Comparison of ENCODE assay signal across 19 mouse cellular contexts in genomic region chr5:25310226-25310625, GRCm38 (mm10).
A peak's percentile ranks its signal among the peaks of the same experiment; 100 is the strongest.
DNase-seq lines count a peak whose midpoint lies in the region; ATAC-seq and TF ChIP-seq lines count a peak whose summit lies in the region.
"Had no signal": no experiment of that assay in that cellular context is flagged by ENCODE, and none has a peak within 500 bp of the region (broad histone marks: within the 10 kb centered on the region; RNA-seq: fewer than 3 reads in every experiment).

No protein-coding gene starts in this region.

- no peak overlapping the region for H3K4me2 ChIP-seq in liver, embryonic 11.5 days
- H3K4me2 ChIP-seq in liver, embryonic 14.5 days (ENCODE audit: low read depth): no peak overlapping the region
- H3K4me2 ChIP-seq: forebrain, embryonic 13.5 days; heart, embryonic 13.5 days; hindbrain, embryonic 13.5 days had no signal

- no peak for DNase-seq in liver, embryonic 11.5 days (ENCODE audit: low spot score)
- no peak for DNase-seq in liver
- DNase-seq in liver, embryonic 14.5 days (ENCODE audit: low read depth in 3 of 3, low spot score in 3 of 3): peak in 2 of 3 experiments; percentile 3 to 20
- DNase-seq in B cell, adult 2 months: no peak
- no peak for DNase-seq in thymus, postnatal 4 days
- no peak for DNase-seq in heart, postnatal 10 days
- DNase-seq: adrenal gland, adult 2 months; adrenal gland, postnatal 25 days; cerebellum, adult 18-20 months; cerebellum, adult 9-11 months; gastrocnemius, adult 2 months; gastrocnemius, postnatal 25 days; heart, adult 11 months had no signal

- no peaks in the 10 kb centered on the region for H3K27me3 ChIP-seq in liver, embryonic 11.5 days (replicated peaks; ENCODE audit: control insufficient read depth, insufficient read depth, low read length)
- H3K27me3 ChIP-seq in liver, embryonic 14.5 days (ENCODE audit: control insufficient read depth, insufficient read depth, low read length): no peaks in the 10 kb centered on the region
- H3K27me3 ChIP-seq: forebrain, embryonic 13.5 days; heart, embryonic 13.5 days; hindbrain, embryonic 13.5 days had no signal

- peak; percentile 56; the same call in 1 of the 2 replicates for TF ChIP-seq EP300 in liver, embryonic 14.5 days (IDR thresholded peaks at IDR 0.05; ENCODE audit: low read depth)

- peaks cover 27% of the 10 kb centered on the region for H3K36me3 ChIP-seq in liver, embryonic 11.5 days (ENCODE audit: control insufficient read depth, insufficient read depth, low read length)
- peaks cover 37% of the 10 kb centered on the region for H3K36me3 ChIP-seq in liver, embryonic 14.5 days (replicated peaks; ENCODE audit: control insufficient read depth, insufficient read depth, low read depth)

- intact Hi-C loops in heart, postnatal 10 days (cut with DNase I): no loop called here

- peak; percentile 51; the same call in 1 of the 2 replicates for ATAC-seq in liver, embryonic 11.5 days (replicated peaks; ENCODE audit: low FRiP score)
- peak; percentile 72 for ATAC-seq in liver, embryonic 14.5 days (ENCODE audit: insufficient read depth)
- ATAC-seq in megakaryocyte progenitor cell, adult 5-6 weeks (replicated peaks; ENCODE audit: poor library complexity): peak; percentile 76
- ATAC-seq: forebrain, embryonic 13.5 days; hindbrain, postnatal 0 days had no signal

- H3K4me1 ChIP-seq in liver, embryonic 11.5 days (replicated peaks; ENCODE audit: control insufficient read depth, insufficient read depth, low read length): no peaks in the 10 kb centered on the region
- peaks cover 0 to 5% of the 10 kb centered on the region in 2 experiments; a peak in 1 of 4 replicates for H3K4me1 ChIP-seq in liver, embryonic 14.5 days (replicated peaks; ENCODE audit: control insufficient read depth in 2 of 2, insufficient read depth in 2 of 2, low read length in 1 of 2)
- H3K4me1 ChIP-seq: embryonic facial prominence, embryonic 10.5 days; forebrain, embryonic 13.5 days; heart, embryonic 13.5 days; hindbrain, embryonic 13.5 days had no signal

- H3K4me3 ChIP-seq in liver, embryonic 11.5 days (ENCODE audit: low read depth, low read length): no peak overlapping the region
- no peak overlapping the region for H3K4me3 ChIP-seq in liver, embryonic 14.5 days (ENCODE audit: insufficient read depth in 1 of 2, low read depth in 2 of 2, low read length in 2 of 2)
- H3K4me3 ChIP-seq: embryonic facial prominence, embryonic 10.5 days; forebrain, embryonic 13.5 days; gastrocnemius, adult 2 months; heart, embryonic 13.5 days; hindbrain, embryonic 13.5 days had no signal

- TF ChIP-seq CTCF in liver, embryonic 14.5 days (IDR thresholded peaks at IDR 0.05; ENCODE audit: low read depth): no peak

- 91% methylated on average over 2 of the region's 2 CpGs for WGBS in liver, embryonic 11.5 days
- WGBS in liver, embryonic 14.5 days (ENCODE audit: insufficient replicate concordance): 50% methylated on average over 2 of the region's 2 CpGs

- H3K9me3 ChIP-seq in liver, embryonic 11.5 days (ENCODE audit: control insufficient read depth, low read length): no peaks in the 10 kb centered on the region
- H3K9me3 ChIP-seq in liver, embryonic 14.5 days (ENCODE audit: control insufficient read depth, low read length): no peaks in the 10 kb centered on the region
- H3K9me3 ChIP-seq: embryonic facial prominence, embryonic 10.5 days; forebrain, embryonic 13.5 days; heart, embryonic 13.5 days; hindbrain, embryonic 13.5 days had no signal

- H3K9ac ChIP-seq in liver, embryonic 11.5 days (ENCODE audit: low read depth, low read length): no peak overlapping the region
- H3K9ac ChIP-seq in liver, embryonic 14.5 days (replicated peaks): no peak overlapping the region
- H3K9ac ChIP-seq: forebrain, embryonic 13.5 days; heart, embryonic 13.5 days; hindbrain, embryonic 13.5 days had no signal

- H3K27ac ChIP-seq in liver, embryonic 11.5 days (ENCODE audit: low read depth, low read length): no peak overlapping the region
- no peak overlapping the region for H3K27ac ChIP-seq in liver, embryonic 14.5 days
- H3K27ac ChIP-seq: embryonic facial prominence, embryonic 10.5 days; forebrain, embryonic 13.5 days; gastrocnemius, adult 2 months; heart, embryonic 13.5 days; hindbrain, embryonic 13.5 days; hindbrain, postnatal 0 days had no signal

Comparison
In these comparisons a context has a peak if more than half of its experiments do, and no peak if none do; other contexts are left out.
1. DNase-seq: peak in liver, embryonic 14.5 days (2 of 3); none in liver, embryonic 11.5 days (single experiment), liver (single experiment), B cell, adult 2 months (0 of 2), thymus, postnatal 4 days (single experiment) and heart, postnatal 10 days (0 of 2).
2. Peak in every context shown above with its lines, with median percentiles within 50 percentile points of each other: ATAC-seq.